Mouse (Mus musculus) spleen, adult 18-20 months (tissue): ENCODE results near the gene Gm9837.
A peak's percentile ranks its signal among the peaks of the same experiment; 100 is the strongest.

Source experiments
- DNase-seq, 2 experiments: peaks; one replicate each; pipeline ENCODE4 v3.0.0; 2022; ENCODE audit warnings: mixed read lengths in 2 of 2

The Gm9837 gene

GRCm38 (mm10) chr11:53469968-53470695 is at the start of gene Gm9837:
Gene Gm9837 (minus strand): TSS chr11:53470479.
- DNase-seq, result peak; percentile 57 to 81

GRCm38 (mm10) chr11:53519207-53520121 is 49.2 kb upstream of the Gm9837 start, which contains the start of gene Sept8:
Gene Sept8 (plus strand): TSS chr11:53519257.
- peak in 1 of 2 experiments; percentile 14 for DNase-seq

GRCm38 (mm10) chr11:53518759-53519158 is 48.5 kb upstream of the Gm9837 start:
- DNase-seq, result no peak

GRCm38 (mm10) chr11:53516775-53517627 is 46.7 kb upstream of the Gm9837 start:
- DNase-seq, result no peak

- DNase-seq, result no peak
These were observed 40.1 kb upstream of the Gm9837 start for GRCm38 (mm10) chr11:53510351-53510750.

- no peak for DNase-seq
These were observed 38.3 kb upstream of the Gm9837 start for GRCm38 (mm10) chr11:53508591-53508990.

- no peak for DNase-seq
These were observed 37.9 kb upstream of the Gm9837 start for GRCm38 (mm10) chr11:53508152-53508551.

GRCm38 (mm10) chr11:53507098-53507805 is 37.0 kb upstream of the Gm9837 start:
- no peak for DNase-seq

GRCm38 (mm10) chr11:53505026-53505663 is 34.9 kb upstream of the Gm9837 start:
- no peak for DNase-seq

GRCm38 (mm10) chr11:53504376-53504775 is 34.1 kb upstream of the Gm9837 start:
- no peak for DNase-seq

GRCm38 (mm10) chr11:53503738-53504137 is 33.5 kb upstream of the Gm9837 start:
- DNase-seq, result no peak

GRCm38 (mm10) chr11:53502039-53502765 is 31.9 kb upstream of the Gm9837 start:
- DNase-seq, result no peak

- DNase-seq, result no peak
These were observed 30.3 kb upstream of the Gm9837 start for GRCm38 (mm10) chr11:53500569-53500968.

GRCm38 (mm10) chr11:53496946-53497345 is 26.7 kb upstream of the Gm9837 start:
- no peak for DNase-seq

- no peak for DNase-seq
These were observed 25.1 kb upstream of the Gm9837 start for GRCm38 (mm10) chr11:53495417-53495816.

- DNase-seq, result no peak
These were observed 23.1 kb upstream of the Gm9837 start for GRCm38 (mm10) chr11:53493243-53493955.

- DNase-seq, result no peak
These were observed 21.7 kb upstream of the Gm9837 start for GRCm38 (mm10) chr11:53491954-53492401.

GRCm38 (mm10) chr11:53489421-53489820 is 19.1 kb upstream of the Gm9837 start:
- no peak for DNase-seq

- no peak for DNase-seq
These were observed 18.7 kb upstream of the Gm9837 start for GRCm38 (mm10) chr11:53489007-53489406.
